Mouse (Mus musculus): ENCODE data around the gene Osbp2.

DNA sequence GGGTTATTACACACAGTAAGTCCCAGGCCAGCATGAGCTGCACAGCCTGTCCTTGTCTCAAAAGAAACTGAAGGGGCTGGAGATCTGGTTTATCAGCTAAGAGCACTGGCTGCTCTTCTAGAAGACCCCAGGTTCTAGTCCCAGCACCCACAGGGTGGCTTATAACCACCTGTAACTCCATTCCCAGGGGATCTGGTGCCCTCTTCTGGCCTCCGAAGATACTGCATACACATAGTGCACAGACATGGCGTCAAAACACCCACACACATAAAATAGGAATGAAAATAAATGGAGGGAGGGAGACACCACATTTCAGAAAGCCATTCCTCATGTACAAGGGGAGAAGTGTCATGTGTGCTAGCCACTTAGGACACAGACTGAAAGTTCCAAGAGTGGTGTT, 59.1 kb downstream of the Osbp2 start:
- TF ChIP-seq CTCF (conservative IDR thresholded peaks at IDR 0.05; ENCODE audit: insufficient read depth, insufficient read length, low read depth, low read length): no peak
- TF ChIP-seq POLR2A (IDR thresholded peaks at IDR 0.05; ENCODE audit: low read depth, low read length): no peak
